Mouse (Mus musculus) cerebellum, adult 9-11 months (tissue): ENCODE results near the gene Tpk1.
"Not testable (repeated sequence)": the region's sequence is repeated elsewhere in the genome, so short reads cannot be mapped to it uniquely, and the experiment has no call there.

Experiments used
- DNase-seq: peaks from one replicate; pipeline ENCODE4 v3.0.0; 2022

Tpk1 gene

GRCm38 (mm10) chr6:43518378-43518777 is 147.7 kb downstream of the Tpk1 start:
- DNase-seq, result no peak

DNA sequence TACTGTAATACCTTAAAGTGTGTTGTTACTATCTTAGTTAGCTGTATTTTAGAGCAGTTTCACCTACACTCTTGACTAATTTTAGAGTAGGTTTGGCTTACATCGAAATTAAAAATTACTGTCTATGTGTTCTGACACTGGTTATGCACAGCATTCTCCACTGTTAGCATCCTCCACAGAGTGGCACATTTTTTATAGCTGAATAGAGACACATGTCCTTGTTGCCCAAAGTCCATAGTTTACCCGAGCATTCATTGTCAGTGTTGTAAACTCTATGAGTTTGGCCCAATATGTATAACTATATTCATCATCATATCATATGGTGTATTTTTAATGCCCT is 148.8 kb downstream of the Tpk1 start:
- no peak for DNase-seq

DNA sequence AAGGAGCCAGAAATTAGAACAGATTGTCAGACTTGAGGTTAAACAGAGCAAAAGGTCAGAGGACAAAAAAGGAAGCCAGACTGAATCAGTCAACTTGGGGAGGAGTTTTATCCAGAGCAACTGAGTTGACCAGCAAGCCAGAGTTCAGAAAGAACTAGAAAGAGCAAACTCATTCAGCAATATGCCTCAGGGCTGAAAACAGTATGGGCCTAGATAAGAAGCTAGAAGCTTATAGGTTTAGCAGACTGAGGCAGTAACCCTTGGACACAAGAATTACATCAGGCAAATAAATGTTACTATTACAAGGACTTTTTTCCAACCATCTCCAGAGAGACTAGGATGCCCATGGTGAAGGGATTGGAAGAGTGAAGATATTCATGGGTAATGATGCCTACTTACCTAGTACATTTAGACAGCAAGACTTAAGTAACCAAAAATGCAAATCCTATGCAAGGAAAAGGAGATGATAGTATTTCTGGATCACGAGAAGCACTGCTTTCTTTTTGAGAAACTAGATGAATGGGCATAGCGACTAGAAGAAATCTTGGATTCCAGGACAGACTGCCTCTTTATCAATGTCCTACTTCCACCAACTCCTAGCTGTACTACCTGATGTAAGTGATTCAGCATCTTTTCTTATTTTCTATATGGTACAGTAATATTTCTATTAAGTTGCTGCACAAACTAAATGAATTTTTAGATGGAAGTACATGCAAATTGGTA is 149.3 kb downstream of the Tpk1 start:
- no peak for DNase-seq

GRCm38 (mm10) chr6:43506686-43507385 is 159.2 kb downstream of the Tpk1 start:
- DNase-seq, result not testable (repeated sequence)

- DNase-seq, result no peak
Measured at GRCm38 (mm10) chr6:43504609-43505230, 161.4 kb downstream of the Tpk1 start.

DNA sequence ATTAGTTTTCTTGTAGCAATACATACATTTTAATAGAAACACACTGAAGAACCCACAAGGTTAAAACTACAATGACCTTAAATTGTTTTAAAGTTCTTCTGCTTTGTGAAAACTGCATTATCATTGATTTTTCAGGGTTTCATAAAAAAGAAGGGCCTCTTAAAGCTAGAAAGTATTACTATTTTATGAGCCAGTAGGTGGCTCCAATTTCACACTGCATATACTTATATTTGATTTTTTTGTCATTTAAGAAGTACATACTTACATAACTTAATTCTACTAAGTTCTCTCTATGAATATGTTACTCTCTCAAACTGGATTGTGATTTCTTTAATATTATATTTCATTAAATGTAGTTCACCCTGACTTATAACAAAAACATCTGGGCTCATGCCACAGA is 173.7 kb downstream of the Tpk1 start:
- DNase-seq, result no peak

GRCm38 (mm10) chr6:43486691-43487090 is 179.4 kb downstream of the Tpk1 start:
- DNase-seq, result no peak

DNA sequence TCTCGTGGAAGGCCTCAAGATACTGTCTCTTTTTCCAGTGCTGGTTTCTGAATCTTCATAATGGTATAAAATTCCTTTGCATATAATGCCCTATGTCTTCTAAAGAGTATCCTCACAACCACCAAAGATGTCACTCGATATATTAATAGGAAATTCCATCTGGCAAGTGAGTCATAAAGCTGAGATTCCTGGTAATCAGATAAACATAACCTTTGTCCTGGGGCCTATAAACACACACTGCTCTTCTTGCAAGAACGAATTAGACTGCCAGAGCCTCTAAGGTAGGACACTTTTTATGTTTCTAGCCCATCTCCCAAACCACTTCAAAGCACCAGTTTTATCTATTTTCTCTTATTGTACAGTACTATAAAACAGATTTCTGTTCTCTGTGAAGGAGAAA is 185.4 kb downstream of the Tpk1 start:
- DNase-seq, result no peak

GRCm38 (mm10) chr6:43478810-43479209 is 187.3 kb downstream of the Tpk1 start:
- peak; percentile 49 for DNase-seq

GRCm38 (mm10) chr6:43476406-43476805 is 189.7 kb downstream of the Tpk1 start:
- no peak for DNase-seq

- no peak for DNase-seq
Measured at GRCm38 (mm10) chr6:43475921-43476320, 190.2 kb downstream of the Tpk1 start.

DNA sequence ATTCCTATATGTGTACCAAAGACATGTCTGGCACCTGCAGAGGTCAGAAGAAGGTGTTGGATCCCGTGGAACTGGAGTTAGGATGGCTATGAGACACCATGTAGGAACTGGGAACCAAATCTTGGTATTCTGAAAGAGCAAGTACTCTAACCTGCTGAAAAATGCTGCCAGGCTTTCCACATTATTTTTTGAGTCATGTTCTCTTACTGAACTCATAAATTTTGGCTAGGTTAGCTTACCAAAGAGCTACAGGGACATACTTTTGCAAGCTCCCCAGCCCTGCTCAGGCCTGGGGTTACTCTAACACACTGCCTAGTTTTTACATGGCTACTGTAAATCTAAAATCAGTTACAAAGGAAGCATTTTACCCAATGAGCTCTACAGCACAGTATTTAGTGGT is 194.5 kb downstream of the Tpk1 start:
- DNase-seq, result no peak

GRCm38 (mm10) chr6:43468821-43469594 is 197.1 kb downstream of the Tpk1 start:
- no peak for DNase-seq

DNA sequence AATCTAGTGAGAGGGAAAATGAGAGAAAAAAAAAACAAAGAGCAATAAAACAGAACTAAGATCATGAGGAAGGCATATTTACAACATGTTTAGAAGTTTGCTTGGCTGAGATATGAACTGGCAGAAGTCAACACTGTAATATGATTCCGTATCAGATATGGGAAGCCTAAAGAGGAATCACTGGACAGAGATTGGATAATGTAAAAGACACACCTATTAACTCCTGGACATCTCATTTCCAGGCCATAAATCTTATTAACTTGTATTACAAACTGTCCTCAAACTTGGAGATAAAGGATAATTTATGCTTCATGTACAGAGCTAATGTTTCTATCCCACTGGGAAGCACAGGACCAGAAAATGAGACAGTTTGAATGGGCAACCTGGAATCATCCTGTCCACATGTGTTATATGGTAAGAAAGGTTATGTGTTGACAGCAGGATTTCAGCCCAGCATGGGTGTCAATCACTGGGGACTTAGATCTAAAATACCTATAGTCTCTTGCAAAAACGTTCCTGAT is 203.2 kb downstream of the Tpk1 start:
- DNase-seq, result no peak

DNA sequence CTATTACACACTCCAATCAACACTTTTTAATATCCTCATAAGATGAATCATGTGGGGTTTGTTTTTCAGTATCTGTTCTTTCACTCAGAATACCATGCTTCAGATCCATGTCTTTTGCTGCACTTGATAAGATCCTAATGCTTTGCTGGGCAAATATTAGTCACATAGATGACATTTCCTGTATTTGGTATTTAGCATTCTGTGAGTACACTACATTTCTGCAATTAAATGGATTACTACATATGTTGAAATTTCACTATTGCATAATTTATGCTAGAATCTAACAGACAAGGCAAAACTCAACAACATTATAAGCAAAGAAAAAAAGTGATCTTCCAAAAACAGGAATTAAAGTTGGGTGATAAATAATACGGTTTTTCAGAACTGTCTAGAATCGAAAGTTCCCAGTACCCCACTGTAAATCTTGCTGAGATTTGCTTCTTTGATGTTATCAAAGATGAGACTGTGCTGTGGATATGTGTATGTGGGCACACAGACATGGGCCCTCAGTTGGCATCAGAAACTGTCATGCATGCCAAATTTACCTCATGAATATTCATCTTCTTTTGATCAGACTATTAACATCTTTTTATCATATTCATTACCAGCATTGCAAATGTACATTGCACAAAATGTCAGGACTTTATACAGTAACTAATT is 203.8 kb downstream of the Tpk1 start:
- DNase-seq, result no peak

DNA sequence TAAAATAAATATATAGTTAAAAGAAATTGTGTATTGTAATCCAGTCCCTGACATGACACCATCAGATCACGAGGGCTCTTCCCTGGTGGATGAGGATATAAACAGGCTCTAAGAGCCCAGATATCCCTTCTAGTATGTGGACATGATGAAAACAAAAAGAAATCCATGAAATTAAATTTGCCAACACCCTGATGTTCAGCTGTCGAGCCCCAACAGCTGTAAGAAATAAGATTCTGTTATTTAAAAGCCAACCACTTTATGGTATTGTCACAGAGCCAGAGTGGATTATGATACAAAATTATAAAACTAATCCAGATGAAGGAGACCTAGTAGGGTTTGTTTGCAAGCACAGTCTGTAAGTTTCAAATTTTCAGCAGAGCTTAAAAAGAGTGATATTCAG is 207.0 kb downstream of the Tpk1 start:
- DNase-seq, result no peak

DNA sequence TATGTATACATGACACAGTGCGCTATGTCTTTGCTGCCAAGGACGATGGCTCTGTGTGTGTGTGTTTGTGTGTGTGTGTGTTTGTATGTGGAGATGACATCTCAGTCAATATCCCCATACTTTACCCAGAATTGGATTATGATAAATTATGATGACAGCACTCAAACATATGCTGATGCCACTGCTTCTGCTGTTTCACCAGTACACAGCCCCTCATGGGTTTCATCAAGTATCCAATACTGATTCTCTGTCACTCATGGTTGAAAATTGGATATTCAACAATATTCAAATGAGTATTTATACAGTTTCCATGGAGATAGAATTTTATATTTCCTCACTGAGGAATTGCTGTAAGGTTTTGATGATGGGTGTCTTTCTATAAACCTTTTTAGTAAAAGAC is 208.1 kb downstream of the Tpk1 start:
- DNase-seq, result no peak

DNA sequence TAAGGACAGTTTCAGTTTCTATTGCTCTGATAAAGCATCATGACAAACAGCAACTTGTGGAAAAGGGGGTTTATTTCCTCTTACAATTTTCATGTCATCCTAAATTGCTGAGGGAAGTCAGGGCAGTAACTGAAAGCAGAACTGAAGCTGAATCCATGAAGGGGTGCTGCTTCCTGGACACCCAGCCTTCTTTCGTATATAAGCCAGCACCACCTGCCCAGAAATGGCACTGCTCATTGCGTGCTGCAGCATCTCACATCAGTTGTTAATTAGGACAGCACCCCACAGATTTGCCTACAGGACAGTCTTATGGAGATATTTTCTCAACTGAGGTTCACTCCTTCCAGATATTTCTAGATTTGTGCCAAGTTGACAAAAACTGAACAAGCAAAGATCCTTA is 216.6 kb downstream of the Tpk1 start:
- DNase-seq, result peak; percentile 89

- no peak for DNase-seq
Measured at GRCm38 (mm10) chr6:43445856-43446255, 220.2 kb downstream of the Tpk1 start.

GRCm38 (mm10) chr6:43442191-43442590 is 223.9 kb downstream of the Tpk1 start:
- no peak for DNase-seq

DNA sequence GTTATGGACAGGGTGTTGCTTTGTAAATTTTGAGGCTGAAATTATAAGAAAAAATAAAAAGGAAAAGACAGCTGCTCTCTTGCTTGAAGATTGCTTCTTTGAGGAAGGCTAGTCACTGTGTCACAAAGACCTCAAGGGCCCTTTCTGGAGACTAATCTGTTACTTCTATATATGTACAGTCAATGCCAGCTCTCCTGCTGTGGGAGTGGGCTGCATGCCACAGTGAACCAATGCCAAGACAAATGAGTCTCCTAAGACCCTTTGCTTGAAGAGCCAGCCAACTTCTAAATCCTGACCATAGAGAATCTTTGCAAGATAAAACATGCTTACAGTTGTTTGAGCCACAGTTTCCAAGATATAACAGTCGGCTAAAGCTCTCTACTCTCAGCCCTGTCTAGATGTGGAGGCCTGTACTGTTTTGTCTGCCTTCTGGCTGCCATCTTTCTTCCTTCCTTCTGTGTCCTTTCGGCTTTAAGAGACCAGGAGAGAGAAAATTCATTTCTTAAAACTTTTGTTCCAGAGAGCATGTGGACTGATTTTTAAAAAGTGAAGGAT is 230.0 kb downstream of the Tpk1 start:
- peak; percentile 61 for DNase-seq

GRCm38 (mm10) chr6:43434365-43434764 is 231.7 kb downstream of the Tpk1 start:
- no peak for DNase-seq
